Mouse (Mus musculus) ES-CJ7 (cell line): ENCODE data around the gene Cdh4.

ENCODE experiments used
- DNase-seq: peaks from one replicate; pipeline ENCODE4 v3.0.0; 2011; ENCODE audit warnings: low read depth, low spot score

Gene Cdh4

GRCm38 (mm10) chr2:179852169-179852568 is 409.9 kb downstream of the Cdh4 start:
- no peak for DNase-seq

DNA sequence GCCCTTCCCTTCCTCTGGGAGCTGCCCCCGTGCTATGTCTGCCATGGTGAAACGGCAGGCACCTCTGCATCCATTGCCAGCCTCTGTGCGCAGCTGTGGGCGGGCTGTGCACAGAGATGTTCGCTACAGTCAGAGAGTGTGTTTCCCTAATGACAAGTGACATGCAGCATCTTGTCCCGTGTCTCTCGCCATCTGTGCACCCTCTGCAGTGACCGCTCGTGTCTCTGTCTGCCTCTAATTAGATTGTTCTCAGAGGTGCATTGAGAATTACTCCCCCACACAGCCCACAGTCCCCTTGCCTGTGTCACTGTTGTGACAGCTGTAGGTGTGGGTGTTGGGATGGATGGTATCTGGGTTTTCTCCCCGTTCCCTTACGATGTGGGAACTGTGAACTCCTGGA is 410.6 kb downstream of the Cdh4 start:
- DNase-seq: no peak

DNA sequence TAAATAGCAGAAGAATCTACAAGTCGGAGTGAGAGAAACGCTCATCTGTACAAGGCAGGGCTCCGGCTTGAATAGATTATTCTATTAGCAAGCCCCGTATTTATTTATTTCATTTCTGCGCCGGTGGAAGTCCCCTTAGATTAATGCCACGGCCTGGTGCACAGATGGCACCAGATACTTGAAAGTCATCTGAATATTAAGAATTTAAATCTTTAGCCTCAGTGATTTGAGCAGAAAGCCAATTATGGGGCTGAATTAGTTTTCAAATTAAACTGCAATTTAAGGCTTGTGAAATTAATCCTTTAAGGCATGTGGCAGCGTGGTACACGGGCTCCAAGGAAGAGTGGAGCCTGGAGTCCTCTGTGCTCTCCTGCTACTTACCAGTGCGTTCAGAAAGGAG is 411.7 kb downstream of the Cdh4 start:
- no peak for DNase-seq

- DNase-seq: no peak
Measured at GRCm38 (mm10) chr2:179857086-179857485, 414.9 kb downstream of the Cdh4 start.

GRCm38 (mm10) chr2:179862676-179863075 is 420.4 kb downstream of the Cdh4 start:
- no peak for DNase-seq

DNA sequence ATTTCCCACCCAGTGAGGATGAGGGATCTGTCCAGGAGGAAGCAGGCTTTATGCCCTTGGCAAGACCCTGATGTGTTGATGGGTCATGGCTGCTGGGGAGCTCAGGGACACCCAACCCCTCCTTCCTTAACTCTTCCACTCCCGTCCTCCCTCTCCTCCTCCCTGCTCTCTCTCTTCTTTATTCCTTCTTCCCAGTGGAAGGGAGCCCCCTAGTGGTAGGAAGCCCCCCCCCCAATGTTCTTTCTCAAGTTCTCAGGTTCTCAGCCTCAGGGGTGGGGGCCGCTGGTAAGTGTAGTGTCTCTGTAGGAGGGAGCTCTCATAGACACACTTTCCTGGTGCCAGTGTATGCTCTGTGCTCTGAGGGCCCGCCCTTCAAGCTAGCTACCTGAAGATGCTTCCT is 421.0 kb downstream of the Cdh4 start:
- DNase-seq: no peak

- no peak for DNase-seq
Measured at GRCm38 (mm10) chr2:179865097-179865496, 422.9 kb downstream of the Cdh4 start.

DNA sequence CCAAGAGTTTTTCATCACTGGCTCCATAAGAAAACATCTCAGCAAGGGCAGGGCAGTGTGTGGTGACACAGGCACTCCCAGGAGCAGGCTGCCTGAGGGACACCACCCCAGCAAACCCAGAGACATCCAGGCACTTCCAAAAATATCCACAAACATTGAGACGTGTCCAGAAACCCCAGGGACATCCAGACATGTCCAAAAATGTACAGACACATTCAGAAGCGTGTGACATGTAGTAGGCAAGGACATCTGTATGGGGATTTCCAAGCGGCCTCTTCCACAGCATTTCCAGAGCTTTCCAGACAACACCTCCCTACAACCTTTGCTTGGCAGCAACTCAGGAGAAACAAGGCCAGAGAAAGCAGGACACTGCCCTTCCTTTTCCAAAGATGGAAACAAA is 425.4 kb downstream of the Cdh4 start:
- DNase-seq: no peak

DNA sequence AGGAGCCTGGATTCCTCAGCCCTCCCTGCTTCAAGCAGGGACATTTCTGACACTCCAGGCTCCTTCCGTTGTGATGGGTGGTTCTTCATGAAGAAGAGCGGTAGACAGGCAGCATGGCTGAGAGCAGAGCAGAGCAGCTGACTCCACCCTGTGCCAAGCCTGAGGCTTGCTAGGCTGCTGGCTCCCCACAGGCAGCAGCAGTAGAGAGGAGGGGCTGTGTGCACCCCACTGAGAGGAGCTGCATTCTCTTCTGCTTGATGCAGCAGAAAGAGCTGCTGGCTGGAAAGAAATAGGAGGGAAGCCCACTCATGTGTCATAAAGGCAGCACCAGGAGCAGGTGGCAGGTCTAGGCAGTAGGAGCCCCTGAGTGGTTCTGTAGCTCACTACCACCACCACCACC is 427.6 kb downstream of the Cdh4 start:
- no peak for DNase-seq

DNA sequence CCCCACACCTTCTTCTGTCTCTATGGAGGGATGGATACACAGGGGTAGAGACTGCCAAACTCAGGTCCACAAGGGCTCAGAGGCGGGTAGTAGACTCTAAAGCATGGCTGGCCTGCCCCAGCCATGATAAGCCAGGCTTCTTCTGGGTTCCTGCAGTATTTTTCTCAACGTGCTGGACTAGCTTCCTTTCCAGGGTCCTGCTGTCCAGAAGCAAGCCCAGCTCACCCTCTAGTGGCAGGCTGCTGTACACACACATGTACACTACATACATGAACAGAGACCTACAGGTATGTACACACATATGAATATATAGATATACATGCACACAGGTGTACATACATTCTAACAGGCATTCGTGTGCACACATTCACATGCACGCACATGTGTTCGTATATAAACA is 430.5 kb downstream of the Cdh4 start:
- DNase-seq: no peak

- DNase-seq: no peak
Measured at GRCm38 (mm10) chr2:179873315-179873714, 431.1 kb downstream of the Cdh4 start.

DNA sequence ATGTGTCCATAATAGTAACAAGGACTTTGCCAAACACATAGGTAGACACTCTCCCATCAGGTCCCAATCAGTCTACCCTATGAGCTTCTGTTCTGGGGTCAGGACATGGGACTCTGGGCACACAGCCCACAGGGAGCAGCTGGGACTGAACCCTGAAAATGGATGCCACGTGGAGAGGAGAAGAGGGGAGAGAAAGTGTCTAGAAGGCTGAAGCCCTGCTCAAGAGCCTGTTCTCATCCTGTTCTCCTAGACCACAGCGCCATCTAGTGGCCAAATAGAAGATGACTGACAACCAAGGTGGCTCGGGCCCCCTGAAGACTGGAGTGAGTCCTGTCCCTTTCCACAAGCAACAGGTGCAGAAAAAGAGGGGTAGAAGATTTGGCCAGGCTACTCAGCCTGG is 432.9 kb downstream of the Cdh4 start:
- peak; percentile 60 for DNase-seq

- DNase-seq: peak; percentile 47
Measured at GRCm38 (mm10) chr2:179877551-179878215, 435.5 kb downstream of the Cdh4 start.

- peak; percentile 60 for DNase-seq
Measured at GRCm38 (mm10) chr2:179884561-179884960, 442.3 kb downstream of the Cdh4 start.

DNA sequence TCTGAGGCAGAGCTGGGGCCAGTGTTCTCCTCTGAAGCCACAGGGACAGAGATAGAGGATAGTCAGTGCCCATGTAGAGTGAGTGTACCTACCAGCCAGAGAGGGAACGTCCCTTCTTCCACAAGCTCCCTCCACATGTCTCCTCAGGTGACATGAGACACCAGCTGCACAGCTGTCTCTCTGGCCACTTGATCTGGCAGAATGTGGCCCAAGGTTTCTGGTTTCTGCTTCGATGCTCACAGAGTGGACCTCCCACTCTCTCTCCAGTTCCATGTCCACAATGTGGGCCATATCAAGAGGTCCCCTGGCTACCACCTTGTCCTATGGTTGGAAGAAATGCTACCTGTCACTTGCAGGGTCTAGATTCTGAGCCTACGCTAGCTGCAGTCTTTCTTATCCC is 448.8 kb downstream of the Cdh4 start:
- no peak for DNase-seq

DNA sequence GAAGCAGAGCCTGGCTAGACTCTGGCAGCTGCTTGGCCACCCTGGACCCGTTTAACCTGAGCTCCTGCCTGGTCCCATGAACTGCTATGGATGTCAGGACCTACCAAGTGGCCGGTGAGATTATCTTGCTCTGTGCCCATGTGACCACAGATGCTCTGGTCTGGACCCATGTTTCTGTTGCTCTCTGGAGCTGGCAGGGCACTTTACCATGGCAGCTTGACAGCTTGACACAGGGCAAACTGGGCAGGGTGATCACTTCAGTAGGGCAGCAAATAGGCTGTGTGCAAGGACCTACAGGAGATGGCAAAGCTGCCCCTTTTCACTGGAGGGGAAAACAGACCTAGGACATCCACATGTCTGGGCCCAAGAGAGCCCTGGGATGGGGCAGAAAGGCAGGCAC is 454.7 kb downstream of the Cdh4 start:
- DNase-seq: no peak

- DNase-seq: no peak
Measured at GRCm38 (mm10) chr2:179912911-179913310, 470.7 kb downstream of the Cdh4 start.

DNA sequence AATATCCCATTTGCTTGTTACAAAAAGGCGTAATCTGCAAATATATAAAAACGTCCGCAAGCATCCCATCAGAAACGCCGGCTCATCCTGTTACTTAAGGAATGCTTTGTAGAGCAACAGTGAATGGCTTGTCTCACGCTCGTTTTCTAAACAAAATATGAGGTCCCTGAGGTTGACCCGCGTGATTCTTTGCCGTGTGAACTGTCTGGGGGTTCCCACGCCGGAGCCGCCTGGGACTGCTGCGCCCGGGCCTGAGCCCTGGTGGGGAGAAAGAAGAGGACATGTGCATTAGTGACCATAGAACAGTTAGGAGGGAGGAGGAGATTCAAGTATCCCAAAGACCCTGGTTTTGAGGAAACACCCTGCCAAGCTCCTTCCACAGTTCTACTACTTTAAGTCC is 471.1 kb downstream of the Cdh4 start:
- no peak for DNase-seq

- DNase-seq: no peak
Measured at GRCm38 (mm10) chr2:179914246-179914645, 472.0 kb downstream of the Cdh4 start.

DNA sequence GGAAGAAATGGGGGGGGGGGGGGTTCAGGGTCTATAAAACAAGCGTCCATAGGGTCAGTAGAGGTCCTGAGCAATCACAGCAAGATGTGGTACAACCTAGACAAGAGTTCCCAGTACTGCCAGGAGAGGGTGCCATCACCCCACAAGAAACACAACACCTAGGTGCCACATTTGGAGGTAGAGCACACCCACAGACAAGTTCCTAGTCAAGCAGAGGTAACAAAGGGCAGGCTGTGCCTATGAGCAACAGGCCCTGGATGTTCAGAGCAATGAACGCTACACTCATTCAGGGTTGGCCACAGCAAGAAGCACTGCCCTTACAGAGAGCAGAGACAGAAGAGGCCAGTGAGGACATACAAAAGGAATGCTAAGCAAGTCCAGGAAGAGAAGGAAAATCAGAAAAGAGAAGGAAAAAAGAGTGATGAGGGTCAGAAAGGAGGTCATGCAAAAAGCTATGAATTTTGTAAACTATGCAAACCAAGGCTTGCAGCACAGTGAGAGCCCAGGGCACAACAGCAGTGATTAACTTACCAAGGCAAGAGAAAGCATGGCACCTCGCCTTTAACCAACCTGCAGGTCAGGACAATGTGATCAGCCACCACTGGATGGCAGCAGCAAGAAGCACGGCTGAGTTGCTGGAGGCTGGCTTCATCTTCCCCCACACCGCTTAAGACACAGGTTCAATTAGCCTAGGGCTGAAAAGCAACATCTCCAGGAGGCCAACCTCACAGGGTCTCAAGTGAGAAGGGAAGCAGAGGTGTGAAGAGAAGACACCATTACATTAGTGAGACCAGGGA is 474.8 kb downstream of the Cdh4 start:
- peak; percentile 76 for DNase-seq

DNA sequence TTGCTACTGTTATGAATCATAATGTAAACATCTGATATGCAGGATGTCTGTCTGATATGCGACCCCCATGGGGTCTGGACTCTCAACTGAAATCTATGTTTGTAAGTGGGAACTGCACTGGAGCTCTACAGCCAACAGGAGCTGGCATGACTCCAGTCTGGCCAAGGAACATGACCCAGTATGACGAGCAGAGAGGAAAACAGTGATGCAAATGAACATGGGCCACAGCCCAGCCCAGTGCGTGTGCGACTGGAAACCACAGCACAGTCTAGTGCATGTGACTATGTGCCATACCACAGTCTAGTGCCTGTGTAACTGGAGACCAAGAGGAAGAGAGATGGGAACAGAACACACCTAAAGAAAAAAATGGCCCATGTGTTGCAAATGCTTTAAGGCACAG is 477.8 kb downstream of the Cdh4 start:
- DNase-seq: no peak

DNA sequence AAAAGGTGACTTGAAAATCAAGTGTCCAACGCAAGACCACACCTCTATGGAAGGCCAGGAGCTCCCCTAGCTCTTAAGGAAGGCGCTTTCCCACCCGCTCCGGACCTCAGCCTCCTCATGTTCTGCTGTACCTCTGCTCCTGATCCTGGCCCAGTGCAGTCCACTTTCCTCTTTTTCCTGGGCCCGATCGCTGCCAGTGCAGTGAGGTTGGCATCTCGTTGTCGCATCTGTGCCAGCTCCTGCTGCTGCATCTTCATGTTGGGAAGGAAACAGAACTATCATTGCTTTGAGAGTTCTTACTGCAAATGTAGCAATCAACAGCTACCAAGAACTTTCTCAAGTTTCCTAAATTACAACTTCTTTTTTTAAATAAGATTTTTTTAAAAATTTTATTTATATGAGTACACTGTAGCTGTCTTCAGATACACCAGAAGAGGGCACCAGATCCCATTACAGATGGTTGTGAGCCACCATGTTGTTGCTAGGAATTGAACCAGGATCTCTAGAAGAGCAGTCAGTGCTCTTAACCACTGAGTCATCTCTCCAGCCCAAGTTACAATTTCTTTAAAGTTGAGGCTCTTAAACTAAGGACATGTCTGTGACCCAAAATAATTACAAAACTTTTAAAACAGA is 478.9 kb downstream of the Cdh4 start:
- no peak for DNase-seq

- no peak for DNase-seq
Measured at GRCm38 (mm10) chr2:179924038-179924437, 481.8 kb downstream of the Cdh4 start.
